Mouse (Mus musculus) lung, embryonic 16.5 days (tissue): ENCODE measurements around the gene Serpina9. TPM values are rescaled to one million over a fixed set of nuclear protein-coding genes. Genes with fewer than 3 reads are reported as not detected.
"Not testable (repeated sequence)": the region's sequence is repeated elsewhere in the genome, so short reads cannot be mapped to it uniquely, and the experiment has no call there.

Experiments used
- ATAC-seq: fragments of 200-750 bp; cut with Nextera tagmentation; 2 replicates; pipeline ENCODE4 v1.8.0; 2017; ENCODE audit warnings: low read depth, mild to moderate bottlenecking, moderate library complexity
- H3K27ac ChIP-seq: fragments of 300-500 bp; sonication (generic); 2 replicates; pipeline ENCODE4 v1.5.1; 2014; ENCODE audit warnings: mild to moderate bottlenecking, control low read depth, low read length
- H3K27me3 ChIP-seq: fragments of 300-500 bp; sonication (generic); 2 replicates; pipeline ENCODE4 v1.6.1; 2014; ENCODE audit warnings: low read depth, low read length, mixed read lengths; ENCODE audit not compliant: control insufficient read depth, insufficient read depth
- H3K36me3 ChIP-seq: fragments of 300-500 bp; sonication (generic); 2 replicates; pipeline ENCODE4 v1.6.1; 2014; ENCODE audit warnings: low read length; ENCODE audit not compliant: control insufficient read depth, insufficient read depth
- H3K4me1 ChIP-seq: fragments of 300-500 bp; sonication (generic); replicated peaks from 2 replicates; pipeline ENCODE4 v1.6.1; 2014; ENCODE audit warnings: low read length, mixed read lengths; ENCODE audit not compliant: control insufficient read depth, insufficient read depth
- H3K4me2 ChIP-seq: fragments of 300-500 bp; sonication (generic); 2 replicates; pipeline ENCODE4 v1.6.1; 2014; ENCODE audit warnings: low read depth, low read length, control low read depth
- H3K4me3 ChIP-seq: fragments of 300-500 bp; sonication (generic); 2 replicates; pipeline ENCODE4 v1.5.1; 2014; ENCODE audit warnings: mild to moderate bottlenecking, low read length, control low read depth
- H3K9ac ChIP-seq: fragments of 300-500 bp; sonication (generic); 2 replicates; pipeline ENCODE4 v1.6.1; 2014; ENCODE audit warnings: low read length, control low read depth
- H3K9me3 ChIP-seq: fragments of 300-500 bp; sonication (generic); 2 replicates; pipeline ENCODE4 v1.6.1; 2016; ENCODE audit warnings: low read length; ENCODE audit not compliant: control insufficient read depth
- WGBS: fragments of 180-500 bp; shearing (Covaris S2); extraction: QIAGEN DNeasy Blood & Tissue Kit; methylation state at CpG from one replicate; pipeline ENCODE4 v1.1.7; 2014; 5-methylcytosine and 5-hydroxymethylcytosine counted together
- polyA plus RNA-seq: library from polyadenylated mRNA; unstranded; fragments of >200 nt; fragmentation: Nextera tagmentation; extraction: Ambion mirVana; gene quantifications from 2 replicates; pipeline ENCODE4 v1.2.1, GENCODE M21; 2015

Serpina9 gene
- polyA plus RNA-seq, 1 experiment from 2014 or later: 0.38 TPM

GRCm38 (mm10) chr12:103962337-103962736, 51.2 kb downstream of the Serpina9 start:
- Histone ChIP-seq H3K27me3 (no peaks in the 10 kb centered on the region), H3K4me2 (no peak overlapping the region), H3K9me3 (no peaks in the 10 kb centered on the region), H3K4me3 (no peak overlapping the region), H3K4me1 (no peaks in the 10 kb centered on the region), H3K36me3 (no peaks in the 10 kb centered on the region), H3K27ac (no peak overlapping the region), H3K9ac (no peak overlapping the region)
- ATAC-seq: no peak
- WGBS: 81% methylated on average over 5 of the region's 5 CpGs

GRCm38 (mm10) chr12:103961716-103962115, 51.8 kb downstream of the Serpina9 start:
- Histone ChIP-seq H3K27me3 (no peaks in the 10 kb centered on the region), H3K36me3 (no peaks in the 10 kb centered on the region), H3K4me2 (no peak overlapping the region), H3K9me3 (no peaks in the 10 kb centered on the region), H3K4me1 (no peaks in the 10 kb centered on the region), H3K27ac (no peak overlapping the region), H3K4me3 (no peak overlapping the region), H3K9ac (no peak overlapping the region)
- 92% methylated on average over 1 of the region's 1 CpGs for WGBS
- no peak for ATAC-seq

- no peak within 1 kb of the TSS for H3K27ac ChIP-seq
- H3K4me1 ChIP-seq: no peaks in the 10 kb centered on the region
- 74% methylated on average over 3 of the region's 3 CpGs for WGBS
- no peak for ATAC-seq
- H3K36me3 ChIP-seq: no peaks in the 10 kb centered on the region
- no peak within 1 kb of the TSS for H3K4me2 ChIP-seq
- H3K9me3 ChIP-seq: no peaks in the 10 kb centered on the region
- H3K9ac ChIP-seq: no peak within 1 kb of the TSS
- no peak within 1 kb of the TSS for H3K4me3 ChIP-seq
- no peaks in the 10 kb centered on the region for H3K27me3 ChIP-seq
Observed at GRCm38 (mm10) chr12:103958798-103959197, 54.8 kb downstream of the Serpina9 start, which contains the start of gene Serpina1e. Gene Serpina1e, minus strand, starts transcription at chr12:103958975.

DNA sequence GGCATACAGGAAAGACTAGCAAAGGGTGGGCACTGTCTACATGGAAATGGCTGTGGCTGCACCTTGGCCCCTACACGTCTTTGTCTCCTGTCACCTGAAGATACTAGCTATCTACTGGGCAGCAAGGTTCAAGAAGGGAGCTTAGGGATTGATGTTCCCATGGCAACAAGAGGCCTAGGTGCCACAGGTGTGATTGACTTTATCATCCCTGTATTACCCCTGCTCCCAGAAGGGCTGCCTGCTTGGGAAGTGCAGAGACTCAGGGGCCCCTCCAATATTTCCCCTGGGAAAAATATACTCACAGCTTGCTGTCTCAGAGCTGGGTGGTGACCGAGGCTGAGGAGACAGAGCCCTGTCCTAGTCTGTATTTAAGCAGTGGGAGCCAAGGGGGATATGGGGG, 57.0 kb downstream of the Serpina9 start:
- not testable (repeated sequence) for H3K9ac ChIP-seq, H3K4me3 ChIP-seq, ATAC-seq, H3K4me1 ChIP-seq, H3K36me3 ChIP-seq, H3K27me3 ChIP-seq, H3K9me3 ChIP-seq, H3K27ac ChIP-seq, H3K4me2 ChIP-seq
- 66% methylated on average over 2 of the region's 2 CpGs for WGBS

- H3K4me3 ChIP-seq, ATAC-seq, H3K9ac ChIP-seq, H3K27me3 ChIP-seq, H3K4me2 ChIP-seq, H3K9me3 ChIP-seq, H3K27ac ChIP-seq, H3K4me1 ChIP-seq, H3K36me3 ChIP-seq: not testable (repeated sequence)
- 73% methylated on average over 3 of the region's 3 CpGs for WGBS
Observed at GRCm38 (mm10) chr12:103952972-103953371, 60.6 kb downstream of the Serpina9 start.

- Histone ChIP-seq H3K4me2 (no peak overlapping the region), H3K36me3 (no peaks in the 10 kb centered on the region), H3K9ac (no peak overlapping the region), H3K4me1 (no peaks in the 10 kb centered on the region), H3K9me3 (no peaks in the 10 kb centered on the region), H3K4me3 (no peak overlapping the region), H3K27me3 (no peaks in the 10 kb centered on the region), H3K27ac (no peak overlapping the region)
- no peak for ATAC-seq
- 79% methylated on average over 4 of the region's 4 CpGs for WGBS
Observed at GRCm38 (mm10) chr12:103946243-103946642, 67.3 kb downstream of the Serpina9 start.

Other genes with a start within 250 kb of the Serpina9 start
- gene Serpina1d, start 240.2 kb downstream of the Serpina9 start, polyA plus RNA-seq: 0.58 and 9.1 TPM in 2 replicates
- gene Serpina1b, start 183.4 kb downstream of the Serpina9 start, polyA plus RNA-seq: 1.8 and 15.4 TPM in 2 replicates
- gene Serpina1a, start 150.2 kb downstream of the Serpina9 start, polyA plus RNA-seq: 1.7 and 14.8 TPM in 2 replicates
- 0.62 and 7.2 TPM in 2 replicates for gene Serpina1c, start 108.9 kb downstream of the Serpina9 start, polyA plus RNA-seq
- gene Serpina1e, start 54.8 kb downstream of the Serpina9 start, polyA plus RNA-seq: 0.85 and 7.3 TPM in 2 replicates
- 0.14 TPM in 1 of 2 replicates, not detected in the other for gene Serpina11, start 23.8 kb downstream of the Serpina9 start, polyA plus RNA-seq
- gene Serpina12, start 30.7 kb upstream of the Serpina9 start, polyA plus RNA-seq: 0.14 TPM in 1 of 2 replicates, not detected in the other
- not detected in 2 replicates for gene Serpina5, start 87.4 kb upstream of the Serpina9 start, polyA plus RNA-seq
- gene Serpina3a, start 99.0 kb upstream of the Serpina9 start, polyA plus RNA-seq: not detected in 2 replicates
- not detected in 2 replicates for gene Serpina3b, start 114.2 kb upstream of the Serpina9 start, polyA plus RNA-seq
- 0.06 and 0.28 TPM in 2 replicates for gene Serpina3c, start 140.1 kb upstream of the Serpina9 start, polyA plus RNA-seq
- gene Serpina3f, start 200.8 kb upstream of the Serpina9 start, polyA plus RNA-seq: 0.06 and 0.14 TPM in 2 replicates
- 2.7 and 4.0 TPM in 2 replicates for gene Serpina3g, start 222.5 kb upstream of the Serpina9 start, polyA plus RNA-seq
- gene Serpina3i, start 249.4 kb upstream of the Serpina9 start, polyA plus RNA-seq: 0.23 and 0.68 TPM in 2 replicates